8 mouse cellular contexts compared by ENCODE assay signal in genomic region chr10:80385310-80385709, GRCm38 (mm10). TPM values are rescaled to one million over a fixed set of nuclear protein-coding genes. Genes with fewer than 3 reads are reported as not detected.
DNase-seq lines count a peak whose midpoint lies in the region; ATAC-seq and TF ChIP-seq lines count a peak whose summit lies in the region.

No protein-coding gene starts in this region.

- WGBS in heart, adult 2 months: 39% methylated on average over 7 of the region's 7 CpGs
- 27% methylated on average over 7 of the region's 7 CpGs for WGBS in heart, embryonic 16.5 days
- 11% methylated on average over 7 of the region's 7 CpGs for WGBS in midbrain, embryonic 12.5 days
- 82% methylated on average over 7 of the region's 7 CpGs for WGBS in thymus, adult 2 months

- H3K27me3 ChIP-seq in heart, adult 2 months (ENCODE audit: control insufficient read depth, insufficient read depth, low read length): no peaks in the 10 kb centered on the region
- no peaks in the 10 kb centered on the region for H3K27me3 ChIP-seq in heart, embryonic 16.5 days (ENCODE audit: control insufficient read depth, insufficient read depth, low read length)
- no peaks in the 10 kb centered on the region for H3K27me3 ChIP-seq in midbrain, embryonic 12.5 days
- peaks cover 8% of the 10 kb centered on the region; the same call in 1 of the 2 replicates for H3K27me3 ChIP-seq in thymus, adult 2 months (ENCODE audit: control insufficient read depth, insufficient read depth, low read length)

- no peaks in the 10 kb centered on the region for H3K9me3 ChIP-seq in heart, embryonic 16.5 days (replicated peaks; ENCODE audit: control insufficient read depth, low read length)
- no peaks in the 10 kb centered on the region for H3K9me3 ChIP-seq in midbrain, embryonic 12.5 days

- ATAC-seq in heart, embryonic 16.5 days (replicated peaks; ENCODE audit: extremely low read depth, insufficient read depth, low FRiP score): no peak
- ATAC-seq in midbrain, embryonic 12.5 days (ENCODE audit: low FRiP score, low read depth): peak; percentile 24
- no peak for ATAC-seq in megakaryocyte progenitor cell, adult 5-6 weeks (replicated peaks; ENCODE audit: poor library complexity)

- peaks cover 4% of the 10 kb centered on the region for H3K79me2 ChIP-seq in heart, adult 2 months (replicated peaks; ENCODE audit: control insufficient read depth, insufficient read depth, low read length)

- no peak for TF ChIP-seq EP300 in heart, adult 2 months (IDR thresholded peaks at IDR 0.05; ENCODE audit: insufficient read depth, low read depth, low read length)

- no peaks in the 10 kb centered on the region for H3K36me3 ChIP-seq in heart, adult 2 months (ENCODE audit: control insufficient read depth, insufficient read depth, low read length)
- H3K36me3 ChIP-seq in heart, embryonic 16.5 days (ENCODE audit: control insufficient read depth, insufficient read depth): peaks cover 28% of the 10 kb centered on the region
- peaks cover 52% of the 10 kb centered on the region for H3K36me3 ChIP-seq in midbrain, embryonic 12.5 days
- H3K36me3 ChIP-seq in thymus, adult 2 months (ENCODE audit: control insufficient read depth, insufficient read depth, low read length): peaks cover 13% of the 10 kb centered on the region

- peak overlapping the region; percentile 57 for H3K4me3 ChIP-seq in heart, adult 2 months
- H3K4me3 ChIP-seq in heart, embryonic 16.5 days (ENCODE audit: low read length): peak overlapping the region; percentile 75
- H3K4me3 ChIP-seq in midbrain, embryonic 12.5 days: peak overlapping the region; percentile 99
- H3K4me3 ChIP-seq in thymus, adult 2 months (ENCODE audit: control insufficient read depth, insufficient read depth, low read length): no peak overlapping the region

- H3K4me2 ChIP-seq in heart, embryonic 16.5 days (ENCODE audit: low read depth, low read length): peak overlapping the region; percentile 98
- peak overlapping the region; percentile 91 for H3K4me2 ChIP-seq in midbrain, embryonic 12.5 days (replicated peaks)

- no peak for TF ChIP-seq CTCF in heart, adult 2 months (IDR thresholded peaks at IDR 0.05)
- TF ChIP-seq CTCF in thymus, adult 2 months (IDR thresholded peaks at IDR 0.05; ENCODE audit: borderline replicate concordance, control insufficient read depth, extremely low read depth, insufficient read depth, low read length, poor library complexity): no peak

- no peak overlapping the region for H3K27ac ChIP-seq in heart, adult 2 months
- H3K27ac ChIP-seq in heart, embryonic 16.5 days (ENCODE audit: low read length): peak overlapping the region; percentile 44; the same call in 1 of the 2 replicates
- peak overlapping the region; percentile 98 for H3K27ac ChIP-seq in midbrain, embryonic 12.5 days (replicated peaks)
- no peak overlapping the region for H3K27ac ChIP-seq in thymus, adult 2 months (ENCODE audit: control insufficient read depth, insufficient read depth, low read length)

- no peak for DNase-seq in heart, adult 2 months
- DNase-seq in heart, postnatal 10 days: no peak
- DNase-seq in adrenal gland, postnatal 10 days: peak; percentile 63
- DNase-seq in thymus, adult 2 months: no peak
- DNase-seq in urinary bladder, adult 18-20 months (ENCODE audit: low spot score in 2 of 2): no peak

- 0 out of 2 replicates have a peak overlapping the region, but pooled peaks have one; percentile 91 for H3K9ac ChIP-seq in heart, adult 2 months (ENCODE audit: low read depth, low read length)
- H3K9ac ChIP-seq in heart, embryonic 16.5 days (ENCODE audit: low read length): peak overlapping the region; percentile 87
- H3K9ac ChIP-seq in midbrain, embryonic 12.5 days (replicated peaks): peak overlapping the region; percentile 100

- no peak for TF ChIP-seq POLR2A in heart, adult 2 months (IDR thresholded peaks at IDR 0.05; ENCODE audit: insufficient read depth, low read depth, low read length)
- no peak for TF ChIP-seq POLR2A in thymus, adult 2 months (IDR thresholded peaks at IDR 0.05; ENCODE audit: control insufficient read depth, extremely low read depth, insufficient read depth, low read length, poor library complexity)

- peaks cover 5% of the 10 kb centered on the region for H3K4me1 ChIP-seq in heart, adult 2 months (ENCODE audit: control insufficient read depth, insufficient read depth, low read length)
- H3K4me1 ChIP-seq in heart, embryonic 16.5 days (ENCODE audit: control insufficient read depth, insufficient read depth, low read length): peaks cover 22% of the 10 kb centered on the region
- peaks cover 51% of the 10 kb centered on the region for H3K4me1 ChIP-seq in midbrain, embryonic 12.5 days
- peaks cover 35% of the 10 kb centered on the region for H3K4me1 ChIP-seq in thymus, adult 2 months (replicated peaks; ENCODE audit: control insufficient read depth, insufficient read depth, low read length)

- intact Hi-C loops in heart, adult 2 months (cut with DNase I): no loop called here
- intact Hi-C loops in heart, postnatal 10 days (cut with DNase I): no loop called here

RNA-seq across cellular contexts. Expression of gene Mex3d, which starts 2.1 kb away (rescaled TPM):
- 1 to 10 TPM; 7.3 to 7.5 TPM for total RNA-seq in heart, adult 2 months (2021)
- polyA plus RNA-seq in heart, adult 2 months (2012; rRNA removed): 5.8 and 7.9 TPM in 2 replicates
- total RNA-seq in heart, postnatal 10 days (2021): 10 to 100 TPM; 12.7 to 16.1 TPM
- total RNA-seq in adrenal gland, postnatal 10 days (2021): 10 to 100 TPM; 19.6 to 21.8 TPM
- 2.8 TPM in 2 replicates for polyA plus RNA-seq in heart, embryonic 16.5 days (2015; fragmentation: Nextera tagmentation; extraction: Ambion mirVana)
- polyA plus RNA-seq in midbrain, embryonic 12.5 days (2016; fragmentation: Nextera tagmentation; extraction: Ambion mirVana): 18.4 and 19.7 TPM in 2 replicates
- 34.9 and 38.2 TPM in 2 replicates for polyA plus RNA-seq in thymus, adult 2 months (2012; rRNA removed)
- total RNA-seq in megakaryocyte progenitor cell, adult 5-6 weeks (2015): 1.9 and 4.3 TPM in 2 replicates
- 2.7 and 7.9 TPM in 2 replicates for total RNA-seq in megakaryocyte progenitor cell, adult 5-6 weeks (2017)

RNA-seq across cellular contexts. Expression of gene Mbd3, which starts 14.0 kb away (rescaled TPM):
- 10 to 100 TPM; 86.5 to 95.2 TPM for total RNA-seq in heart, adult 2 months (2021)
- polyA plus RNA-seq in heart, adult 2 months (2012; rRNA removed): 91.4 and 95.1 TPM in 2 replicates
- total RNA-seq in heart, postnatal 10 days (2021): 100 to 1,000 TPM; 102 to 105 TPM
- total RNA-seq in adrenal gland, postnatal 10 days (2021): 100 to 1,000 TPM; 103 to 113 TPM
- polyA plus RNA-seq in heart, embryonic 16.5 days (2015; fragmentation: Nextera tagmentation; extraction: Ambion mirVana): 136 and 155 TPM in 2 replicates
- 288 and 314 TPM in 2 replicates for polyA plus RNA-seq in midbrain, embryonic 12.5 days (2016; fragmentation: Nextera tagmentation; extraction: Ambion mirVana)
- polyA plus RNA-seq in thymus, adult 2 months (2012; rRNA removed): 268 and 290 TPM in 2 replicates
- total RNA-seq in megakaryocyte progenitor cell, adult 5-6 weeks (2015): 91.1 and 96.6 TPM in 2 replicates
- total RNA-seq in megakaryocyte progenitor cell, adult 5-6 weeks (2017): 82.8 and 90.8 TPM in 2 replicates

RNA-seq across cellular contexts. Expression of gene Uqcr11, which starts 21.3 kb away (rescaled TPM):
- total RNA-seq in heart, adult 2 months (2021): 1,000 to 10,000 TPM; 1,743 to 1,981 TPM
- 5,192 and 5,251 TPM in 2 replicates for polyA plus RNA-seq in heart, adult 2 months (2012; rRNA removed)
- 1,000 to 10,000 TPM; 1,658 to 1,691 TPM for total RNA-seq in heart, postnatal 10 days (2021)
- 1,000 to 10,000 TPM; 1,321 to 1,365 TPM for total RNA-seq in adrenal gland, postnatal 10 days (2021)
- polyA plus RNA-seq in heart, embryonic 16.5 days (2015; fragmentation: Nextera tagmentation; extraction: Ambion mirVana): 1,492 and 1,877 TPM in 2 replicates
- polyA plus RNA-seq in midbrain, embryonic 12.5 days (2016; fragmentation: Nextera tagmentation; extraction: Ambion mirVana): 398 and 414 TPM in 2 replicates
- polyA plus RNA-seq in thymus, adult 2 months (2012; rRNA removed): 1,246 and 1,699 TPM in 2 replicates
- total RNA-seq in megakaryocyte progenitor cell, adult 5-6 weeks (2015): 202 and 210 TPM in 2 replicates
- 184 and 263 TPM in 2 replicates for total RNA-seq in megakaryocyte progenitor cell, adult 5-6 weeks (2017)

RNA-seq across cellular contexts. Expression of gene Plk5, which starts 29.1 kb away (rescaled TPM):
- under 1 TPM; 0.50 to 0.63 TPM for total RNA-seq in heart, adult 2 months (2021)
- polyA plus RNA-seq in heart, adult 2 months (2012; rRNA removed): 2.0 and 2.7 TPM in 2 replicates
- total RNA-seq in heart, postnatal 10 days (2021): under 1 TPM in 1 of 2 experiments, not detected in 1; 0.25 TPM
- total RNA-seq in adrenal gland, postnatal 10 days (2021): under 1 TPM in 1 of 2 experiments, not detected in 1; 0.12 TPM
- 0.07 and 0.14 TPM in 2 replicates for polyA plus RNA-seq in heart, embryonic 16.5 days (2015; fragmentation: Nextera tagmentation; extraction: Ambion mirVana)
- 0.31 and 0.52 TPM in 2 replicates for polyA plus RNA-seq in midbrain, embryonic 12.5 days (2016; fragmentation: Nextera tagmentation; extraction: Ambion mirVana)
- polyA plus RNA-seq in thymus, adult 2 months (2012; rRNA removed): 0.17 and 0.22 TPM in 2 replicates
- total RNA-seq in megakaryocyte progenitor cell, adult 5-6 weeks (2015): not detected in 2 replicates
- total RNA-seq in megakaryocyte progenitor cell, adult 5-6 weeks (2017): not detected in 2 replicates

RNA-seq across cellular contexts. Expression of gene Adamtsl5, which starts 37.1 kb away (rescaled TPM):
- total RNA-seq in heart, adult 2 months (2021): 10 to 100 TPM; 71.9 to 84.5 TPM
- polyA plus RNA-seq in heart, adult 2 months (2012; rRNA removed): 80.9 and 85.2 TPM in 2 replicates
- 10 to 100 TPM; 36.9 to 42.9 TPM for total RNA-seq in heart, postnatal 10 days (2021)
- 10 to 100 TPM in 1 of 2 experiments, 1 to 10 TPM in 1; 7.6 to 18.7 TPM for total RNA-seq in adrenal gland, postnatal 10 days (2021)
- 15.5 and 16.0 TPM in 2 replicates for polyA plus RNA-seq in heart, embryonic 16.5 days (2015; fragmentation: Nextera tagmentation; extraction: Ambion mirVana)
- 0.38 and 0.79 TPM in 2 replicates for polyA plus RNA-seq in midbrain, embryonic 12.5 days (2016; fragmentation: Nextera tagmentation; extraction: Ambion mirVana)
- 4.6 and 9.0 TPM in 2 replicates for polyA plus RNA-seq in thymus, adult 2 months (2012; rRNA removed)
- 0.15 and 0.25 TPM in 2 replicates for total RNA-seq in megakaryocyte progenitor cell, adult 5-6 weeks (2015)
- 0.20 and 0.46 TPM in 2 replicates for total RNA-seq in megakaryocyte progenitor cell, adult 5-6 weeks (2017)

Comparison
In these comparisons a context has a peak if more than half of its experiments do, and no peak if none do; other contexts are left out.
1. H3K27ac ChIP-seq: peak in heart, embryonic 16.5 days (single experiment) and midbrain, embryonic 12.5 days (single experiment); none in heart, adult 2 months (single experiment) and thymus, adult 2 months (single experiment).
2. RNA of gene Uqcr11, which starts 21.3 kb away (total RNA-seq): 1,743 to 1,981 TPM in heart, adult 2 months, 1,658 to 1,691 TPM in heart, postnatal 10 days and 1,321 to 1,365 TPM in adrenal gland, postnatal 10 days; 184 to 263 TPM in megakaryocyte progenitor cell, adult 5-6 weeks; every median in the first group is over 4 times any median in the second.
3. Peak in every context shown above with its lines, with median percentiles within 50 percentile points of each other: H3K9ac ChIP-seq.